Mouse (Mus musculus): ENCODE measurements around the gene March6. TPM values are rescaled to one million over a fixed set of nuclear protein-coding genes. Genes with fewer than 3 reads are reported as not detected.

Gene March6
- total and polyA plus RNA-seq, 2 experiments, result 22.6 to 77.0 TPM

DNA sequence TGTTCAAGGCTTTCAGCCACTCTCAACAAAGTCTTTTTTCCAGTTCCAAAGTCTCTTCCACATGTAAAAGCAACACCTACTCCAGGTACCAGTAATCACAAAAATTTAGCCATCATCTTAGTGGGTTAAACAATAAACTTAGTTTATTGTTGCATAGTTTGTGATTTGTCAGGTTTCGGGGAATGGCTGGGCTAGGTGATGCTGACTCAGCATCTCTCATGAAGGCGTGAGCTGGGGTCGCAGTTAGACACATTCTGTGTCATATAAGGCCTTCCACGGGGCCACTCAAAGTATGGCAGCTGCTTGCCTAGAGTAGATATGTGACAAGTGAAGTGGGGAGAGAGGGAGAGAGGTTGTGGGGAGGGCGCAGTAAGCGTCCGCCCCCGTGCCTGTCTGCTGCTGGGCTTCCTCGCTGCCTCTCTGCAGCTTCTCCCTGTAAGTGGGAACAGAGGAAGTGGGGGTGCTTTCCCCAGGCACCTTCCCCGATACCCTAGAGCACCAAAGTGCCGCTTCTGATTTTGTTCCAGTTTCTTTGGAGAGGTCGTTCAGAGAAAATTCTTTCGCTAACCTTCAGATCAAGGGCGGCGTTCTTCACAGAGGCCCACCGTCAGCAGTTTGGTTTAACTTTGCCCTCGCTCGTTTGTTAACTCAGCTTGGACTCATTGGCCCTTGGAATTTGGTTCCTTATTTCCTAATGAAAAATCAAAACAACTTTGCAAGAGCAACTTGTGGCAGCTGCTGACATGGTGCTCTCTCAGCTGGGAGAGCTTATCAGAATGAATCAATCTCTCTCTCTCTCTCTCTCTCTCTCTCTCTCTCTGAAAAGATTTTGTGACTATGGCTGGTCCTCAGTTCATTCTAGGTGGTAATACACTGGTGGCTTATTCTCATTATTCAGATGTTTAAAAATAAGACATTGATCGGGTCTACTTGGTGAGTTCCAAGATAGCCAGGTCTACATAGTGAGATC lies 33.0 kb upstream of the March6 start:
- Histone ChIP-seq H3K36me3 (ENCODE audit: control insufficient read depth, insufficient read depth, low read length) (no peaks in the 10 kb centered on the region), H3K27ac (replicated peaks; ENCODE audit: insufficient read depth, low read depth, low read length) (peak overlapping the region; percentile 99), H3K27me3 (ENCODE audit: control insufficient read depth, insufficient read depth, low read length) (no peaks in the 10 kb centered on the region), H3K4me3 (ENCODE audit: insufficient read depth, low read depth, low read length) (peak overlapping the region; percentile 51; the same call in 1 of the 2 replicates), H3K79me2 (ENCODE audit: control insufficient read depth, insufficient read depth, low read length) (no peaks in the 10 kb centered on the region), H3K9ac (ENCODE audit: low read depth, low read length) (peak overlapping the region; percentile 69), H3K4me1 (ENCODE audit: control insufficient read depth, insufficient read depth, low read length) (peaks cover 21% of the 10 kb centered on the region; the same call in 1 of the 2 replicates)
- WGBS, result 20% methylated on average over 19 of the region's 19 CpGs
- peak; percentile 96 for DNase-seq (ENCODE audit: extremely low read depth, low read depth, low spot score)
- TF ChIP-seq POLR2A (IDR thresholded peaks at IDR 0.05; ENCODE audit: extremely low read depth, insufficient read depth, low read length) (no peak), CTCF (IDR thresholded peaks at IDR 0.05; ENCODE audit: low read depth, low read length) (no peak)

DNA sequence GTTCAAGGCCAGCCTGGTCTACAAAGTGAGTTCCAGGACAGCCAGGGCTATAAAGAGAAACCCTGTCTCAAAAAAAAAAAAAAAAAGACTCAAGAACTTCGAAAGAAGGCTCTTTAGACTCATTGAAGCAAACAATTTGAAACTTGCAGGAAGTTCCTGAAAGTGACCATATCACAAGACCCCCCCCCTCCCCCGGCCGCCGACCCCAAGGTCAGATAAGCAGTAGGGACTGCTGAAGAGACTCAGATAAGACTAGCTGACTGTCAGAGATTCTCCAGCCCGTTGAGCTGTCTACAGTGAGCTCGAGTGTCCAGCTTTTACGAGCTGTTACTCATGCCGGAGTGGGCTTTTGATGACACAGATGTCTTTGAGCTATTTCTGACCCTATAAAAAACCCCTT lies 32.0 kb upstream of the March6 start:
- H3K9ac ChIP-seq (ENCODE audit: low read depth, low read length), result no peak overlapping the region
- 69% methylated on average over 8 of the region's 8 CpGs for WGBS
- no peaks in the 10 kb centered on the region for H3K27me3 ChIP-seq (ENCODE audit: control insufficient read depth, insufficient read depth, low read length)
- H3K79me2 ChIP-seq (ENCODE audit: control insufficient read depth, insufficient read depth, low read length), result no peaks in the 10 kb centered on the region
- H3K4me3 ChIP-seq (ENCODE audit: insufficient read depth, low read depth, low read length), result no peak overlapping the region
- no peak for DNase-seq (ENCODE audit: extremely low read depth, low read depth, low spot score)
- peak overlapping the region; percentile 99; the same call in 1 of the 2 replicates for H3K27ac ChIP-seq (replicated peaks; ENCODE audit: insufficient read depth, low read depth, low read length)
- H3K36me3 ChIP-seq (ENCODE audit: control insufficient read depth, insufficient read depth, low read length), result no peaks in the 10 kb centered on the region
- TF ChIP-seq CTCF (IDR thresholded peaks at IDR 0.05; ENCODE audit: low read depth, low read length), result no peak
- TF ChIP-seq POLR2A (IDR thresholded peaks at IDR 0.05; ENCODE audit: extremely low read depth, insufficient read depth, low read length), result no peak
- peaks cover 19% of the 10 kb centered on the region; the same call in 1 of the 2 replicates for H3K4me1 ChIP-seq (ENCODE audit: control insufficient read depth, insufficient read depth, low read length)

DNA sequence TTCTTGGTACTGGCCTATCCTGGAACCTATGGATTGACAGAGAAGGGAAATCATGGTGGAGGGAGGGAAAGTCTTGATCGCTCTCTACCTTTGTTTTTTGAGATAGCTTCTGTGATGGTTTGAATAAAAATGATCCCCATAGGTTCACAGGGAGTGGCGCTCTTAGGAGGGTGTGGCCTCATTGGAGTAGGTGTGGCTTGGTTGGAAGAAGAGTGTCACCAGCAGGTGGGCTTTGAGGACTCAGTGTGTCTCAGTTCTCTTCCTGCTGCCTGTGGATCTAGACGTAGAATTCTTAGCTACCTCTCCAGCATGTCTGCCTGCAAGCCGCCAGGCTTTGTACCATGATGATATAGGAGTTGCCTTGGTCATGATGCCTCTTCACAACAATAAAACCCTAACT lies 31.1 kb upstream of the March6 start:
- Histone ChIP-seq H3K27ac (replicated peaks; ENCODE audit: insufficient read depth, low read depth, low read length) (no peak overlapping the region), H3K9ac (ENCODE audit: low read depth, low read length) (no peak overlapping the region), H3K36me3 (ENCODE audit: control insufficient read depth, insufficient read depth, low read length) (no peaks in the 10 kb centered on the region), H3K4me1 (ENCODE audit: control insufficient read depth, insufficient read depth, low read length) (peaks cover 19% of the 10 kb centered on the region; the same call in 1 of the 2 replicates), H3K4me3 (ENCODE audit: insufficient read depth, low read depth, low read length) (no peak overlapping the region), H3K79me2 (ENCODE audit: control insufficient read depth, insufficient read depth, low read length) (no peaks in the 10 kb centered on the region), H3K27me3 (ENCODE audit: control insufficient read depth, insufficient read depth, low read length) (no peaks in the 10 kb centered on the region)
- no peak for TF ChIP-seq CTCF (IDR thresholded peaks at IDR 0.05; ENCODE audit: low read depth, low read length)
- TF ChIP-seq POLR2A (IDR thresholded peaks at IDR 0.05; ENCODE audit: extremely low read depth, insufficient read depth, low read length), result no peak
- DNase-seq (ENCODE audit: extremely low read depth, low read depth, low spot score), result no peak
- 99% methylated on average over 4 of the region's 4 CpGs for WGBS

- no peaks in the 10 kb centered on the region for H3K27me3 ChIP-seq (ENCODE audit: control insufficient read depth, insufficient read depth, low read length)
- TF ChIP-seq CTCF (IDR thresholded peaks at IDR 0.05; ENCODE audit: low read depth, low read length), result no peak
- TF ChIP-seq POLR2A (IDR thresholded peaks at IDR 0.05; ENCODE audit: extremely low read depth, insufficient read depth, low read length), result no peak
- H3K9ac ChIP-seq (ENCODE audit: low read depth, low read length), result no peak overlapping the region
- no peak for DNase-seq (ENCODE audit: extremely low read depth, low read depth, low spot score)
- WGBS, result 86% methylated on average over 6 of the region's 6 CpGs
- no peaks in the 10 kb centered on the region for H3K36me3 ChIP-seq (ENCODE audit: control insufficient read depth, insufficient read depth, low read length)
- H3K79me2 ChIP-seq (ENCODE audit: control insufficient read depth, insufficient read depth, low read length), result no peaks in the 10 kb centered on the region
- no peak overlapping the region for H3K4me3 ChIP-seq (ENCODE audit: insufficient read depth, low read depth, low read length)
- no peak overlapping the region for H3K27ac ChIP-seq (replicated peaks; ENCODE audit: insufficient read depth, low read depth, low read length)
- H3K4me1 ChIP-seq (ENCODE audit: control insufficient read depth, insufficient read depth, low read length), result peaks cover 19% of the 10 kb centered on the region; the same call in 1 of the 2 replicates
These were observed 30.5 kb upstream of the March6 start for GRCm38 (mm10) chr15:31561390-31561789.

DNA sequence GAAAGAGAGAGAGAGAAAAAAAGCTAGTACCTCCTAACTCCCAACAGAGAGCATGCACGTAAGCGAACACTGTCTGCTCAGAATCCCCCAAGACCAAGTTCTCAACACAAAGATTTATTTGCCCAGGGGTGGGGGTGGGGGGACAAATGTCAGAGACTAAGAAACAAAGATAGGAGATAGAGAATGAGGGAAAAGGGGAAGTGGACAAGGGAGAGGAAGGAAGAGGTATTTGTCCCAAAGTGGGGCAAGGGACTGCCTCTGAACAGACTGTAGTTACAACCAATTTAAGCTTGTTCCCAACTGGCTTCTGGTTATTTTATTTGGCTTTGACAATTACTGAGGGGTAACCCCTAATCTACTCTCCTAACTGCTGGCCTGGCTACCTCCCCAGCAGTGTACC lies 24.0 kb upstream of the March6 start:
- no peak for DNase-seq (ENCODE audit: extremely low read depth, low read depth, low spot score)
- Histone ChIP-seq H3K27ac (replicated peaks; ENCODE audit: insufficient read depth, low read depth, low read length) (no peak overlapping the region), H3K4me1 (ENCODE audit: control insufficient read depth, insufficient read depth, low read length) (peaks cover 3% of the 10 kb centered on the region), H3K4me3 (ENCODE audit: insufficient read depth, low read depth, low read length) (no peak overlapping the region), H3K9ac (ENCODE audit: low read depth, low read length) (no peak overlapping the region), H3K36me3 (ENCODE audit: control insufficient read depth, insufficient read depth, low read length) (no peaks in the 10 kb centered on the region), H3K27me3 (ENCODE audit: control insufficient read depth, insufficient read depth, low read length) (no peaks in the 10 kb centered on the region), H3K79me2 (ENCODE audit: control insufficient read depth, insufficient read depth, low read length) (no peaks in the 10 kb centered on the region)
- WGBS, result 96% methylated on average over 2 of the region's 2 CpGs
- no peak for TF ChIP-seq CTCF (IDR thresholded peaks at IDR 0.05; ENCODE audit: low read depth, low read length)
- TF ChIP-seq POLR2A (IDR thresholded peaks at IDR 0.05; ENCODE audit: extremely low read depth, insufficient read depth, low read length), result no peak

GRCm38 (mm10) chr15:31550381-31550780 lies 19.5 kb upstream of the March6 start:
- H3K79me2 ChIP-seq (ENCODE audit: control insufficient read depth, insufficient read depth, low read length), result no peaks in the 10 kb centered on the region
- TF ChIP-seq POLR2A (IDR thresholded peaks at IDR 0.05; ENCODE audit: extremely low read depth, insufficient read depth, low read length) (no peak), CTCF (IDR thresholded peaks at IDR 0.05; ENCODE audit: low read depth, low read length) (no peak)
- H3K4me1 ChIP-seq (ENCODE audit: control insufficient read depth, insufficient read depth, low read length), result peaks cover 13% of the 10 kb centered on the region
- H3K4me3 ChIP-seq (ENCODE audit: insufficient read depth, low read depth, low read length), result no peak overlapping the region
- DNase-seq (ENCODE audit: extremely low read depth, low read depth, low spot score), result peak; percentile 91
- no peak overlapping the region for H3K9ac ChIP-seq (ENCODE audit: low read depth, low read length)
- peak overlapping the region; percentile 75; the same call in 1 of the 2 replicates for H3K27ac ChIP-seq (replicated peaks; ENCODE audit: insufficient read depth, low read depth, low read length)
- H3K27me3 ChIP-seq (ENCODE audit: control insufficient read depth, insufficient read depth, low read length), result no peaks in the 10 kb centered on the region
- no peaks in the 10 kb centered on the region for H3K36me3 ChIP-seq (ENCODE audit: control insufficient read depth, insufficient read depth, low read length)
- 33% methylated on average over 4 of the region's 4 CpGs for WGBS

All from liver, adult 2 months (tissue).